Mouse (Mus musculus) T-helper 1 cell (primary cell): ENCODE measurements at regions not wholly inside any gene's neighbourhood (a gene's known extent, or its start where the extent isn't known, plus 50 kb on each side); places are given as distances from the start of the nearest gene placed in this dataset.

Experiments used
- in situ Hi-C: fragments of 300-600 bp; cut with MboI, MseI; formaldehyde crosslinking; loops from one replicate; pipeline ENCODE4 v1.15.1; 2025; ENCODE audit warnings: high pct_unique_total_duplicates

DNA sequence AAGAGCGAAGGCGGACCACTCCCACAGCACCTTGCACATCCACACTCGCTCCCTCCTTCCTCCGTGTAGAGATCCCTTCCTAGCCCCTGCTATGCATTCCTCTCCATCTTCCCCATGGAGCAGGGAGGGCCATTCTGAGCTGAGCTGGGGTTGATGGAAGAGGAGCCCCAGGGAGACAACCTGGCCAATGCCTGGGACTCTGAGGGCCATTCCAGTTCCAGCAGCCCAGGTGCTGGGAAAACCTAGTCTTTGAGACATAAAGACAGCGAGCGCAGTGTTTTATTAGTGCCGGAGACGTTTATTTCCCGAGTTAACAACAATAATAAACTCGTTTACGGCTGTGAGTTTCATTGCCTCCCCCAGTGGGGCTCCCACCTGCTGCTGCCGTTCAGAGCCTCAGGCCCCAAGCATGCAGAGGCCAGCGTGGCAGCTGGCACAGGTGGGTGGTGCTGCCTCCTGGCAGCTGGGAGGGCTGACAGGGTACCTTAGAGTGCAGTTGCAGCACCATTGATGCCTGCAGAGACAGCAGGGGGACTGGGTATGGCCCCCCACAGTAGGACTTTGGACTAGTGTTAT is 287.4 kb upstream of the Tle3 start:
- in situ Hi-C loops, result no loop called here

DNA sequence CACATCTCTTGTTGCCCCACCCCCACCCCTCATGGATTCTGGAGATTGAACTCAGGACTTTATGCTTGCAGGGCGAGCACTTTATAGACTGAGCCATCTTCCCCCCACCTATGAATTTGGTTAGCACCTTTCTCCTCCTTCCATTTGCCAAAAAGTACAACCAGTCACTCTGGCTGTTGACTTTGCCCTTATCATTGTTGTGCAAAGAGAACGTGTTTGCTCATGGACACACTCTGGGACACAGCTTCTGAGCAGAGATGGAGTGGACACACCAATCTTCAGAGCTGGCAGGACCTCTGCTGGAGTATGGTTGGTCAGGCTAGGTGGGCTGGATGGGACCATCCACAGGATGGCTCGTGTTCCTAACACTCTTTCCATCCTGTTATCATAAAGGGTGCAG is 285.1 kb upstream of the Tle3 start:
- in situ Hi-C loops, result no loop called here

DNA sequence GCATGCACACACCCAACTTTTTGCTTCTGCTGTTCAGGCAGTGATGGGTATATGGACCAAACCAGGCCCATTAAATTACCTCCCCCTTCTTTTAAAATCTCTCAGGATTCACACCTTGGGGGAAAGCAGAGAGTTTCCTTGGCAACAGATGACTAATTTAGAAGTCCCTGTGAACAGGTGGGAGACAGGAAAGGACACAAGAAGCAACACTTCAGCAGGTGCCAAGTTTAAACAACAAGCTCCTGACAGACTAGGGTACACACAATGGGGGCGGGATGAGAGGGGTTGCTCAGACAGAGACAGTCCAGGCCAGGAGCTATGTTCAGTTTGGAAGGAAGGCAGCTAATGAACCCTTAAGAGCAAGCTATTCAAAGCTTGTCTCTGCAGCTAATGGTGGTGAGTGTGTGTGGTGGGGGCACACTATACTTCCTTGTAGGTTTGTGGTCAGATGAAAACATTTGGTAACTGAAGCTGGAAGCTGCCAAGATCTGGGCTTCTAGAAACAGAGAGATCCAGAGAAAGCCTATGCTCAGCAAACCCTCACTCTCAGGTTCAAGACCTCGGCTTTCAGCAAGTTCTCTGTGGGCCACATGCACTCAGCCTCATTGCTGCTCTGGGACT is 283.0 kb upstream of the Tle3 start:
- in situ Hi-C loops, result no loop called here

DNA sequence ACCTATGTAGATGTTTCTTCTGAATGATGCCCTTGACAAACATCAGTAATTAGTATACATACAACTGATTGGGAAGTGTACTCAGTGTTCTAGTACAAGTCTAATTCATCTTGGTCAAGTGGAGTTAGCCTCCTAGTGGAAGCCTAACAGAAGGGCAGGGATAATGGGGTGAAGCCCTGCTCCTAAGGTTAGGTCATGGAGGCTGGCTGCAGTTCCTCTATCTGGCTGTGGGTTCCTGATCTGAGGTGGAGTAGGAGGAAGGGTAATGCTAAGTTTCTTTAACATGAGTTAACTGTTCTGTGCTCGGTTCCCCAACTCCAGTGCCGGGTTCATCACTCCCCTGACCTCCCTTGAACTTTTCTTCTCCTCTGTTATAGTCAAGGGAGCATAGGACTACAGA is 281.1 kb upstream of the Tle3 start:
- in situ Hi-C loops, result no loop called here

DNA sequence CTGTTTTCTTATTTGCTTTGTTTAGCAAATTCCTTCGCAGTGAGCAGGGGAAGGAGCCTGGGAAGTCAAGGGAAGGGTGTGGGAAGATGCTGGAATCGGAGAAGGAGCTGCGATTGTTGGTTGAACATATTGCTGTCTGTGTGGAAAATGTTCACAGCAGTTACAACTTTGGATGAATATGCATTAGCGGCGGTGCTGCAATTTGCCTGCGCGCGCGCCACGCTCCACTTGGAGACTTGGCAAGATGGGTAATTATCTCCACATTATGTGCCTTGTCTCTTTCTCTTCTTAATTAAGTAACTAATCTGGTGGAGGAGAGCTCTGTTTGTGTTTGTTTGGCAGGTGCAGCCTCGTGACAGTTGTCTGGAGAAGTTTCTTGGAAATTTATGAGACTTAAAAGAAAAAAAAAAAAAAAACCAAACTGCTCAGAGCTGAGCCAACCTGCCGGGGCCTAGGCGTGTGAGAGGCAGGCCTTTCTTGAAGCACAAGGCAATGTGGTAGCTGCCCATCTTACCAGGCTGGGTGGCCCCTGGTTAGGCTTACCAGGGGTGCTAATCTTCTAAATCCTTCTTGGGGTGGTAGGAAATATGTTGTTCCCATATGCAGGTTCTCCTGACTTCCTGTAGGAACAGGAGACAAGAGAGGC is 279.2 kb upstream of the Tle3 start:
- in situ Hi-C loops, result no loop called here

DNA sequence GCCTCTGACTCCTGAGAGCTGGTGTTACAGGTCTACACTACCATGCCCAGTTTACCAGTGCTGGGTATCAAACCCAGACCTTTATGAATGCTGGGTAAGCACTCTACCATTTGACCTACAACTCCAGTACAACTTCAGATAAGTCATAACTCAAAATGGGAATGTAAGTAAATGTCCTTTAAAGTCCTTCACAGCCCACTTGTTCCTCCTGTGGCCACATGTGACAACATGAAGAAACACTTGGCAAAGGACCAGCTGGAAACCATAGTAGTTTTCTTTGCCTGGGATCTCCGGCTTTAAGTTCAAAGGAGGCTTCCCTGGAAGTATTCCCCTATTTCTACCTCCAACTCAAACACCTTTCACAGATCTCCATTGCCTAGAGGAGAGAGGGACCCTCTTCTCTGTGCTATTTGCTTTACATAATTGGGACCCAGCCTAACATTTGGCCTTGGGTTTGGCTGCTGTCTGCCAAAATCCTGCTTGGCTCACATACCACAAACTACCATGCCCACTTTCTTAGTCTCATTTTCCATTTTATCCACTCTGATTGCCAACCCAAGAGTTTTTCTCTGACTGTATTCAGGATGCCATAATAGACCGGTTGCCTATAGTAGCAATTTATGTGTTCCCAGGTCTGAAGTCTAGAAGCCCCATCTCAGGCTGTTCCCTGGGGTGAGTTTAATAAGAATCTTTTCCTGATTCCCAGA is 276.9 kb upstream of the Tle3 start:
- in situ Hi-C loops, result no loop called here

DNA sequence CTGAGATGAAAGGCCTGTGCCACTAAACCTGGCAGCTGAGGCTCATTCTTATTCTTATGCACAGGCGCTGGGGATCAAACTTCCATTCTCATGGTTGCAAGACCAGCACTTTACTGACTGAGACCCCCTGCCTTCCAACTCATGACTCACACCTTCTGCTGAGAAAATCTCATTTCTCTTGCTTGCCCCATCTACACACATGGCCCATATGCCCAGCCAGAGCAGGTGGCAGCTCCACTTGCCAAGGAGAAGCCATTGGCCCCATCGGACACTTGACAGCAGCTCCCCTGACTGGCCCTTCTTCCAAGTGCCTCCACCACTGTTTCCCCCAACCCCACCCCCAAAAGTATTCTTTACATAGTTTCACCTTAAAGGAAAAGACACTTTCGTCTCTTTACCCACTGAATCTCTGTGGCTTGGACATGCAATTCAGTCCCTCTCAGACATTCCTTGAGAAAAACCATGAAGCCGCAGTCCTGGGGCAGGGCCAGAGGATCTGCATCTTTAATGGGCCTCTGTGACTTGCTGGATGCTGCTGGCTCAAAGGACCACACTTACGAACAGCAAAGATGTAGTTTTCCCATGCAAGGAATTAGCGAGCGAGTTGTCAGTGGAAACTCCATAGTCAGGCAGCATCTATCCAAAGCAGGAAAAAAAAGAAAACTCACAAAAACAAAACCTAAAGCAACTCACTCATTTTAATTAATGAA is 270.3 kb upstream of the Tle3 start:
- in situ Hi-C loops, result no loop called here

DNA sequence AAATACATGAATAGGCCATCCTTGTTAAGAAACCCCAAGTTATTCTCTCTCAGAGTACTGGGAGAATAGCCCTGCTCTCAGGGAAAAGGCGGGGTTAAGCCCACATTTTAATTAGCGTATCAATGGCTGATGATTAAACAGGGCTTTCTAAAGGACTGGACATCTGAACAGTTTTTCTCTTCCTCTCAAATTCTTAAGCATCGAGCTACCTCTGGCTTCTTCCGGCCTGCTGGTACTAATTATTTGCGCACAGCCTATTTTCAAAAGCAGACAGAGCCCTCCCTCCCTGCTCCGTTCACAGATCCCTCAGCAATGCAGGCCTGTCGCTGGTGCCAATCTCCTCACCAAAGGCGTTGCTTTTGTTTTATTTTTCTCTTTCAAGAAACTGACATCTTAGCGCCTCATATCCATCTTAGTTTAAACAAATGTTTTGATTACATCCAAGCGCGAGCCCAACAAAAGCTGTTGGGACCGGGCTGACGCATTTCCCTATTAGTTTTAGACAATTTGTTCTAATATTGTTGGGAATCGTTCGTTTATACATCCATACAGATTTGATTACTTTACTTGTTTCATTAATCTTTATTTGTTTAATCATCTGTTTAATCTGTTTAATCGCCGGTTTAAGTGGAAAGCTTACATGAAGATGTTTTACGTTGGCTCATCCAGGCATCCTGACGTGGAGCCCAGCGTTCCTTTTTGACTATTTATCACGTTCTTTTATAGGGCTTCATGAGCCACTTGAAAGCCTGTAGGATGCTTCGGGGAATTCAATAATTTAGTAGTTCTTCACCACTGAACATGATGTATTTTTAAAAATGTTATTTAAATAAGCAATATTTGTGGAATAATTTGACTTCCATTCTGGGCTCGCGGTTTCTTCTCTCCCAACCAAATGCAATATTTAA is 269.5 kb upstream of the Tle3 start:
- in situ Hi-C loops, result no loop called here

DNA sequence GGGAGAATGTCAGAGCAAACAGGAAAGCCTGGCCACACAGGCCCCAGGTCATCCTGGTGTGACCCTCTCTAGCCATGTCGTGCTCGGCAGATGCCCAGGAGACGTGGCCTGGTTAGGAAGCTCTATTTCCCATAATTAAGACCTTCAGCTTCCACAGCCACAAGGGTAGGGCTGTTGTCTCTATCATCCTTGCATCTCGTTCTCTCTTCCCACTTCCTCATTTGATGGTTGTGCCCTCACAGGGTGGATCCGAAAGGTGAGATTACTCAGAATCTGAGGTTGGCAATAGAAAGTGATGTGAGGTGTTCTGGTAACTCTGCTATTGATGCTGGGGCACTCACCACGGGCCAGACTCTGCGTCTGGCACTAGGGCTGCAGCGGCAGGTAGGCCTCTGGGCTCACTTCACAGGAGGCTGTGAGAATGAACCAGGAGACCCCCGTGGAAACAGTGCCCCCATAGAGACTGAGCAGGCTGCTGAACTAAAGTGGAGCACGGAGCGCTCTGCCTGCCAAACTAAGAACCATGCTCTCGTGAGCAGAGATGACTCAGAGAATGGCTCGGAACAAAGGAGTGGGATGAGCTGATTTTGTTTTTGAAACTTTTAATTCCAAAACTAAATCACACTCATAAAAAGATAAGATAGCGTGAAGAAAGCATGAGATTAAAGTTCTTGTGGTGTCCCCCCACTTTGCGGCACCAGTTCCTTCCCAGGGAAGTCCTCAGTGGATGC is 266.5 kb upstream of the Tle3 start:
- in situ Hi-C loops, result no loop called here

DNA sequence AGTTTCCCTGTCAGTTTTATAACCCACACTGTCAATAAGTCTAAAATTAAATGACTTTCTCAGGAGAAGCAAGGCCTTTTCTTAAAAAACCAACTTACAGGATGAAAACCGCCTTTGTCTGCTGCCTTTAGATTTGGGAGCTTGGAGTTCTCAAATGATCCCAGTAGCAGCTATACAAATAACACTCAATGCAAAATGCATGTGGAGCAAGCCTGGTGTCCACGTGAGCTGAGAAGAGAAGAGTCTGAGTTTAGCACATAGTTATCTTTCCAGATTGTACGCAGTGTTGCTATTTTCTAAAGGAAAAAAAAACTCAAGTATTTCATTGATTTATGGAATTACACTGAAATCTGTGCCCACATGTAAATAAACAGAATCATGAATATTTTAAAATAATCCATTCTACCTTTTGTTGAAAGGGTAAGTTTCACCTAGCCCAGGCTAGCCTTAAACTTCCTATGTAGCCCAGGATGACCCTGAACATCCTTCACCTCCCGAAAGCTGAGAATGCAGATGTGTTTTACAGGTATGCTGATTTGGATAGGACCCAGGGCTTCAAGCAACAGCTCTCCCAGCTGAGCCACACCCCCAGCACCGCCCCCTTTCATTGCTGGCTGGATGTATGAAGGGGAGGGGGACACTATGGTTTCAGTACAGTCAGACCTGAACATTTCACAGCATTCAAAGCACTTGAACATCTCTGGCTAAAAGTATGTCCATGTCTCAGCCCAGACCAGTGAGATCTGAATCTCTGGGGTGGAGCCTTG is 262.5 kb upstream of the Tle3 start:
- in situ Hi-C loops, result no loop called here

DNA sequence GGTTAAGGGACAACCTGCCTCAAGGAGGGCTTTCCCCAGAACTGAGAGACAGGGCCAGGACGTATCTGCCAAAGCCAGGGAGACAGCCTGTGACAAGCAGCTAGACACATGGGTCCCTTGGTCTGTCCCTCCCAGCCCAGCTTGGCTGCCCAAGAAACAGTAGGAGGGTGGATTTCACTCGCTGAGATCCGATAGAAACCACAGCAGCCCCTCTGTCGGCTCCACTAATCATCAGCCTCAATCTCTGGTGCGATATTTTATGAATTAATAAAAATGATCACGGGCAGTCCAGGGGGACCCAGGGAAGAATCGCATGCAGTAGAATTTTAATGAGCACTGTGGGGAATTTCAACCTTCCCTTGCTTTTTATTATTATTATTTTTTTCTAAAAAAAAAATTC is 261.0 kb upstream of the Tle3 start:
- in situ Hi-C loops, result no loop called here

DNA sequence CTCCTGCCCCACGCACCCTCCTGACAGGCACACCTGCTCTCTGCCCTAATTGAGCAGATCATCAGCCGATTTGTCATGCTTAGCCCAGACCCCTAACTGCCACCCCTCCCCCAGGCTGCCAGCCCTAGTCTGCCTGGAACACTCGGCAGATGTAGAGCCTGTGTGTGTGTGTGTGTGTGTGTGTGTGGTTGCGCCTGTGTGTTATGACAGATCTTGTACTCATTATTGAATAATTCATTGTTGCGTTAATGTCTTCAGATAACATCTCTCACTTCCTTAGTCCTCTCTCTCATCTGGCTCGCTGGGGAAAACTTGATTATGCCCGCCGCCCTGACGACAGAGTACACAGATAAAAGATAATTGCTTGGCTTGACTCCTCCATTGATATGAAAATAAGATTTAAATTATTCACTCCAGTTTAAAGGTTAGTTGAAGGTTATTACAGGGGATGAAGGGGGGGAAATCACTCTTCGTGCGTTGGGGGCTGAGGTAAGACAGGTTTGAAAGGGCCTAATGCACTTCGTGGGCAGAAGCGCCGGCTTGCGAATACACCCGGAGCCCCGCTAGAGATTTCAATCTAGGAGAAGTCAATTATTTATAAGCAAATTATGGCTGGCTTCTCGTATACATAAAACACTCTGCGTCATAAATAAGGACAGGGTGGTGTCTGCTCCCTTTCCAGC is 260.3 kb upstream of the Tle3 start:
- in situ Hi-C loops, result no loop called here

DNA sequence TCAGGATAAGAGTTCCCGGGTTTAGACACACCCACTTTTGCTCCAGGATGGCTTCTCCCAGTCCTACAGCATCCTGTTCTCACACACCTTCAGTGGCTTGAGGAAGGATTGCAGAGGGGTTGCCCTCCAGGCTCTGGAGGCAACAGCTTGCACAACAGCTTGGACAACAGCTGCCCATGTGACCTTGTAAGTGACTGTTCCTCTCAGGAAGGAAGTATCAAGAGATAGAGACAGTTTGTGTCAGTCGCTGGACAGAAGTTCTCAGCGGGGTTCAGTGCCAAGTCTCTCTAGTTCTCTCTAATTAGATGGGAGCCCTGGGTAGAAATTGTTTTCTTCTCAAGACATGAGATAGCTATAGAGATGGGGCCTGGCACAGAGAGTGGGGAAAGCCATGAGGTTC is 252.9 kb upstream of the Tle3 start:
- in situ Hi-C loops, result no loop called here

DNA sequence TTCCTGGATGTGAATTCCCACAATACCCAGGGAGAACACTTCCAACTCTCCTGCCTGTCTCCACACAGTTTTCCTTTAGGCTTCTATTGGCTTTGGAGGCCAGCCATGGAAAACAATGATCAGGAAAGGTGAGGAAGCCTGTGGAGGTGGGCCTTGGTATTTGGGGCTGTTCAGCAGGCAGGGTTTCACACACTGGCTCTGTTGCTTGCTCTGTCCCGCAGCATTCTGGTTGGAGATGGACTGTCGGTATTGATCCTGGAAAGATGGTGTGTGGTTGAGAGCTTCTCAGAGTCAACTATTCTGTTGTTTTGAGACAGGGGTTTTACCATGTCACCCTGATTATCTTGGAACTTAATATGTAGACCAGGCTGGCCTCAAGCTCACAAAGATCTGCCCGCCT is 251.6 kb upstream of the Tle3 start:
- in situ Hi-C loops, result no loop called here

DNA sequence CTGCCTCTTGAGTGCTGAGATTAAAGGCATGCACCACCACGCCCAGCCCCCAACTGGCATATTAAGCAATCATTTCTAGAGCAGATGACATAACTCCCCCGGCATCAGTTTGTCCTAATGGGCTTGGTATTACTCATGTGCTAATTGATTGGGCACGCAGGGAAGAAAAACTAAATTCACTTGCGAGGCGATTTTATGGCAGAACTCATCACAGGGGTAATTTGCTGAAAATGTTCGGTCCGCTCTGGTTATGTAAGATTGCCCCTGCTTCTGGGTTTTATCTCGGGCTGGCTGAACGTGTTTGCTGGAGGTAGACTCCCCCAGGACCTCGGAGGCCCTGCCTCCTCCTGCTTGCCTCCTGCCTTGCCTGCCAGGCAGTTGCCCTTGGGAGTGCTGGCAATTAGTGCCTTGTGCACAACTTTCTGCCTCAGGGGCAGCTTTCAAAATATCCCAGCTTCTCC is 251.2 kb upstream of the Tle3 start:
- in situ Hi-C loops, result no loop called here

DNA sequence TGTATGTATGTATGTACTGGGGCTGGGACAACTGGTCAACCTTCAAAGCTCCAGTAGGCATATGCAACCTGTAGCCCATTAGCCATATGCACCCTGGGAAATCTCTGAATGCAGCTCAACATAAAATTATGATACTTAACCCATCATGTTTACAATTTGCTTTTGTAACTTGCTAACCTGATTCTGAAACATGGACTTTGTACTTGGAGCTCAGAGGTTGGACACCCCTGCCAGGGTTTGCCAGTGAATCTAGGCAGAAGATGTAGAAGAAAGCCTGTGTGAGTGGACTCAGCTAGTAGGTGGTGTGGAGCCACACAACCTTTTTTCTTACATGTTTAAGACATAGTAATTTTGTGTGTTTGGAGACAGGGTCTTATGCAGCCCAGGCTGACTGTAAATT is 248.7 kb upstream of the Tle3 start:
- in situ Hi-C loops, result no loop called here

DNA sequence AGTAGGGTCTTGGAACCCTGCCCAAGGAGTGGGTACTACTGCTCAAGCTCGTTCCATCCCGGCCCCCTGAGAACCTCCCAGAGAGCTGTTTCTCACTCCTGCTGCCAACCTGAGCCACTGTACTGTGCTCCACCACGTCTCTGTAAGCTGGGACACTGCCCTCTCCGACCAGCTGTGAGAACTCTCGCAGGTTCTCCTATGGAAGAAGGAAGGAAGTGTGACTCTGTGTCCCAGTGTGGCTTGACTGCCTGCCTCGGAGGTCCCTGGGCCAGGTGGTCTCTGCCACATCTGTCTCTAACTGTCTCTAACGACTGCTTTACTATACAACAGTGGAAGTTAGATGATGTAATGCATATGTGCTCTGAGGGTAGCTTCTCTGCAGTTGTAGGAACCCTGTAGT is 246.4 kb upstream of the Tle3 start:
- in situ Hi-C loops, result no loop called here

DNA sequence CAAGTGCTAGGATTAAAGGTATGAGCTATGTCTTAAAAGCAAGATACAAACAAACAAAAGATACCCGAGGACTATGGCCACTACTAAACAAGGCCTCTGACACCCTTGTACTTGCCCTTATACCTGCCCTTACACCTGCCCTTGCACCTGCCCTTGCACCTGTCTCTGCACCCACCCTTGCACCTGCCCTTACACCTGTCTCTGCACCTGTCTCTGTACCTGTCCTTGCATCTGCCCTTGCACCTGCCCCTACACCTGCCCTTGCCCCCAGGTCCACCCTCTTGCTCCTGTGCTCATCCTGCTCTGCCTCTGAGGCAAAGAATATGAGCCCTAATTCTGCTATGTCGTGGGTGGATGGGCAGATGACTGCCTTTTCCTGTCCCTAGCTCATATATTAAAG is 244.1 kb upstream of the Tle3 start:
- in situ Hi-C loops, result no loop called here

DNA sequence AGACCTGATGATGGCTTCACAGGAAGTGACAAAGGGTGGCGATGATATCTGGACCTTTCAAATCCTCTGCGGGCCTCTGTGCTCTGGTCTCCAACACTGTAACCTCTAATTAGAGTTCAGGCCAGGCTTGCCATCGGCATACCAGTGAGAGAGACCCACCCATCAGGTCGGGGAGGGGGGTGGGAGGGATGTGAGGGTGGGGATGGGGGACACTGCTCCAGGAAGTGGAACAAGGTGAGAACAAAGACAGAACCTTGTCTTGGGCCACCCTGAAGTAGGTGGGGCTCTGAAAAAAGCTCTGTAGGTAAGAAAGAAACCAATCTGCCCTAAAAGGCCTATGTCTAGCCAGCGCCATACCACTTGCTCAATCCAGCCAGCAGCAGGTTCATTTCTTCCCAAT is 243.0 kb upstream of the Tle3 start:
- in situ Hi-C loops, result no loop called here
